Mouse (Mus musculus): Measurements from ENCODE around the gene Tfam.

- no peak for TF ChIP-seq POLR2A (IDR thresholded peaks at IDR 0.05; ENCODE audit: extremely low read depth, insufficient read depth, low read length)
- no peak for TF ChIP-seq CTCF (IDR thresholded peaks at IDR 0.05; ENCODE audit: extremely low read depth, insufficient read depth, low read length)
Measured at GRCm38 (mm10) chr10:71251256-71251655, 13.2 kb upstream of the Tfam start.

Measured in cortical plate, adult 2 months (tissue).